Mouse (Mus musculus): ENCODE measurements around the gene Rsph6a.

- TF ChIP-seq CTCF (IDR thresholded peaks at IDR 0.05; ENCODE audit: low read depth) (no peak), EP300 (optimal IDR thresholded peaks at IDR 0.05) (no peak)
Observed at GRCm38 (mm10) chr7:19044616-19045015, 9.9 kb upstream of the Rsph6a start.

All from stomach, postnatal 0 days (tissue).